Mouse (Mus musculus): ENCODE measurements around the gene Rae1. TPM values are rescaled to one million over a fixed set of nuclear protein-coding genes. Genes with fewer than 3 reads are reported as not detected.

Gene Rae1
- total RNA-seq (2021) = 10 to 100 TPM; 55.8 to 61.1 TPM
- long read RNA-seq, experiment 1, transcript Rae1-201 (12 exons, 1,742 nt) = major isoform, 49 of 76 reads
- long read RNA-seq, experiment 1, partial matches to known transcripts = 5 of 76 reads
- long read RNA-seq, experiment 1, other reads (novel, unspliced or antisense) = 21 of 76 reads
- long read RNA-seq, experiment 2, transcript Rae1-201 (12 exons, 1,742 nt) = major isoform, 33 of 47 reads
- long read RNA-seq, experiment 2, partial matches to known transcripts = 3 of 47 reads
- long read RNA-seq, experiment 2, other reads (novel, unspliced or antisense) = 10 of 47 reads

GRCm38 (mm10) chr2:172999630-173000284, at the start of gene Rae1:
Rae1 (plus strand) TSS chr2:173000117.
- DNase-seq (ENCODE audit: extremely low spot score in 1 of 2, low spot score in 2 of 2) = peak; percentile 98 to 99
- intact Hi-C loops (cut with DNase I) = loop anchor here (1.0 to 2.0 kb wide), 2 partner anchors 21 to 82 kb away; partner anchors contain the start of gene Rbm38
- Histone ChIP-seq H3K27ac (peak within 1 kb of the TSS; percentile 85), H3K4me3 (peak within 1 kb of the TSS; percentile 89)
- peak; percentile 87 for TF ChIP-seq CTCF (IDR thresholded peaks at IDR 0.05)

GRCm38 (mm10) chr2:172950119-172950676, 49.7 kb upstream of the Rae1 start:
- Histone ChIP-seq H3K4me3 (no peak overlapping the region), H3K27ac (no peak overlapping the region)
- TF ChIP-seq CTCF (IDR thresholded peaks at IDR 0.05) = no peak
- DNase-seq (ENCODE audit: extremely low spot score in 1 of 2, low spot score in 2 of 2) = no peak
- intact Hi-C loops (cut with DNase I) = no loop called here

GRCm38 (mm10) chr2:172950722-172951121, 49.2 kb upstream of the Rae1 start:
- intact Hi-C loops (cut with DNase I) = no loop called here
- Histone ChIP-seq H3K4me3 (no peak overlapping the region), H3K27ac (no peak overlapping the region)
- DNase-seq (ENCODE audit: extremely low spot score in 1 of 2, low spot score in 2 of 2) = no peak
- TF ChIP-seq CTCF (IDR thresholded peaks at IDR 0.05) = no peak

GRCm38 (mm10) chr2:172951976-172952375, 47.9 kb upstream of the Rae1 start:
- intact Hi-C loops (cut with DNase I) = no loop called here
- Histone ChIP-seq H3K4me3 (no peak overlapping the region), H3K27ac (no peak overlapping the region)
- no peak; the same call in 1 of the 2 replicates for TF ChIP-seq CTCF (IDR thresholded peaks at IDR 0.05)
- DNase-seq (ENCODE audit: extremely low spot score in 1 of 2, low spot score in 2 of 2) = no peak

GRCm38 (mm10) chr2:172958579-172958978, 41.3 kb upstream of the Rae1 start:
- TF ChIP-seq CTCF (IDR thresholded peaks at IDR 0.05) = no peak
- no peak overlapping the region for H3K4me3 ChIP-seq
- no peak overlapping the region for H3K27ac ChIP-seq
- DNase-seq (ENCODE audit: extremely low spot score in 1 of 2, low spot score in 2 of 2) = no peak
- intact Hi-C loops (cut with DNase I) = no loop called here

- no peak; the same call in 1 of the 2 replicates for TF ChIP-seq CTCF (IDR thresholded peaks at IDR 0.05)
- no peak overlapping the region for H3K4me3 ChIP-seq
- H3K27ac ChIP-seq = no peak overlapping the region
- no peak for DNase-seq (ENCODE audit: extremely low spot score in 1 of 2, low spot score in 2 of 2)
- intact Hi-C loops (cut with DNase I) = no loop called here
Observed at GRCm38 (mm10) chr2:172959006-172959768, 40.7 kb upstream of the Rae1 start.

- intact Hi-C loops (cut with DNase I) = no loop called here
- Histone ChIP-seq H3K27ac (no peak overlapping the region), H3K4me3 (no peak overlapping the region)
- DNase-seq (ENCODE audit: extremely low spot score in 1 of 2, low spot score in 2 of 2) = no peak
- TF ChIP-seq CTCF (IDR thresholded peaks at IDR 0.05) = no peak; the same call in 1 of the 2 replicates
Observed at GRCm38 (mm10) chr2:172960350-172960749, 39.6 kb upstream of the Rae1 start.

- DNase-seq (ENCODE audit: extremely low spot score in 1 of 2, low spot score in 2 of 2) = no peak
- intact Hi-C loops (cut with DNase I) = no loop called here
- no peak overlapping the region for H3K27ac ChIP-seq
- no peak overlapping the region for H3K4me3 ChIP-seq
- TF ChIP-seq CTCF (IDR thresholded peaks at IDR 0.05) = no peak
Observed at GRCm38 (mm10) chr2:172961211-172961610, 38.7 kb upstream of the Rae1 start.

- no peak for TF ChIP-seq CTCF (IDR thresholded peaks at IDR 0.05)
- Histone ChIP-seq H3K4me3 (no peak overlapping the region), H3K27ac (no peak overlapping the region)
- DNase-seq (ENCODE audit: extremely low spot score in 1 of 2, low spot score in 2 of 2) = no peak
- intact Hi-C loops (cut with DNase I) = no loop called here
Observed at GRCm38 (mm10) chr2:172965249-172965648, 34.7 kb upstream of the Rae1 start.

GRCm38 (mm10) chr2:172966480-172966879, 33.4 kb upstream of the Rae1 start:
- no peak for DNase-seq (ENCODE audit: extremely low spot score in 1 of 2, low spot score in 2 of 2)
- Histone ChIP-seq H3K4me3 (no peak overlapping the region), H3K27ac (no peak overlapping the region)
- intact Hi-C loops (cut with DNase I) = no loop called here
- TF ChIP-seq CTCF (IDR thresholded peaks at IDR 0.05) = no peak

GRCm38 (mm10) chr2:172971865-172972264, 28.1 kb upstream of the Rae1 start:
- TF ChIP-seq CTCF (IDR thresholded peaks at IDR 0.05) = no peak
- Histone ChIP-seq H3K27ac (no peak overlapping the region), H3K4me3 (no peak overlapping the region)
- no peak for DNase-seq (ENCODE audit: extremely low spot score in 1 of 2, low spot score in 2 of 2)
- intact Hi-C loops (cut with DNase I) = no loop called here
